Mouse (Mus musculus): ENCODE data around the gene Shcbp1. TPM values are rescaled to one million over a fixed set of nuclear protein-coding genes. Genes with fewer than 3 reads are reported as not detected.
"Not testable (repeated sequence)": the region's sequence is repeated elsewhere in the genome, so short reads cannot be mapped to it uniquely, and the experiment has no call there.

The Shcbp1 gene
- 13.1 and 15.7 TPM in 2 replicates for polyA plus RNA-seq (2015; fragmentation: Nextera tagmentation; extraction: Ambion mirVana)

- Histone ChIP-seq H3K9me3 (no peaks in the 10 kb centered on the region), H3K36me3 (no peaks in the 10 kb centered on the region), H3K9ac (peak within 1 kb of the TSS; percentile 53), H3K27ac (replicated peaks) (no peak within 1 kb of the TSS), H3K27me3 (no peaks in the 10 kb centered on the region), H3K4me1 (replicated peaks) (peaks cover 13% of the 10 kb centered on the region), H3K4me2 (peak within 1 kb of the TSS; percentile 85), H3K4me3 (peak within 1 kb of the TSS; percentile 55)
- WGBS = 5% methylated on average over 29 of the region's 29 CpGs
- peak; percentile 99 for ATAC-seq (ENCODE audit: low read depth)
These were observed at the start of gene Shcbp1 for GRCm38 (mm10) chr8:4779254-4780055. Shcbp1 (minus strand) TSS chr8:4779567.

GRCm38 (mm10) chr8:4808831-4809230 lies 29.5 kb upstream of the Shcbp1 start:
- ATAC-seq (ENCODE audit: low read depth) = no peak
- H3K4me3 ChIP-seq = no peak overlapping the region
- H3K4me2 ChIP-seq = no peak overlapping the region
- no peaks in the 10 kb centered on the region for H3K27me3 ChIP-seq
- H3K9ac ChIP-seq = no peak overlapping the region
- H3K36me3 ChIP-seq = no peaks in the 10 kb centered on the region
- no peaks in the 10 kb centered on the region for H3K4me1 ChIP-seq (replicated peaks)
- H3K9me3 ChIP-seq = no peaks in the 10 kb centered on the region
- whole genome bisulfite sequencing = 89% methylated on average over 4 of the region's 4 CpGs
- no peak overlapping the region for H3K27ac ChIP-seq (replicated peaks)

- Histone ChIP-seq H3K4me1 (replicated peaks) (no peaks in the 10 kb centered on the region), H3K27ac (replicated peaks) (no peak overlapping the region), H3K27me3 (no peaks in the 10 kb centered on the region), H3K36me3 (no peaks in the 10 kb centered on the region), H3K9me3 (no peaks in the 10 kb centered on the region), H3K4me2 (no peak overlapping the region), H3K9ac (no peak overlapping the region), H3K4me3 (no peak overlapping the region)
- 60% methylated on average over 19 of the region's 19 CpGs for WGBS
- no peak; the same call in 1 of the 2 replicates for ATAC-seq (ENCODE audit: low read depth)
These were observed 21.3 kb upstream of the Shcbp1 start for GRCm38 (mm10) chr8:4800524-4801122.

- Histone ChIP-seq H3K4me3 (peak overlapping the region; percentile 55; the same call in 1 of the 2 replicates), H3K4me1 (replicated peaks) (peaks cover 13% of the 10 kb centered on the region), H3K27me3 (no peaks in the 10 kb centered on the region), H3K9ac (no peak overlapping the region), H3K9me3 (no peaks in the 10 kb centered on the region), H3K36me3 (no peaks in the 10 kb centered on the region), H3K27ac (replicated peaks) (no peak overlapping the region), H3K4me2 (peak overlapping the region; percentile 85)
- 85% methylated on average over 6 of the region's 6 CpGs for WGBS
- ATAC-seq (ENCODE audit: low read depth) = no peak
These were observed 1.1 kb downstream of the Shcbp1 start for GRCm38 (mm10) chr8:4778266-4778665.

GRCm38 (mm10) chr8:4764751-4765150 lies 14.6 kb downstream of the Shcbp1 start:
- H3K36me3 ChIP-seq = no peaks in the 10 kb centered on the region
- no peak for ATAC-seq (ENCODE audit: low read depth)
- no peak overlapping the region for H3K27ac ChIP-seq (replicated peaks)
- H3K4me2 ChIP-seq = no peak overlapping the region
- H3K9ac ChIP-seq = no peak overlapping the region
- no peaks in the 10 kb centered on the region for H3K27me3 ChIP-seq
- H3K4me3 ChIP-seq = no peak overlapping the region
- H3K9me3 ChIP-seq = no peaks in the 10 kb centered on the region
- H3K4me1 ChIP-seq (replicated peaks) = no peaks in the 10 kb centered on the region
- WGBS = 86% methylated on average over 4 of the region's 4 CpGs

- no peak overlapping the region for H3K9ac ChIP-seq
- no peak for ATAC-seq (ENCODE audit: low read depth)
- WGBS = 94% methylated on average over 5 of the region's 5 CpGs
- no peak overlapping the region for H3K4me3 ChIP-seq
- H3K27ac ChIP-seq (replicated peaks) = no peak overlapping the region
- no peaks in the 10 kb centered on the region for H3K4me1 ChIP-seq (replicated peaks)
- H3K36me3 ChIP-seq = no peaks in the 10 kb centered on the region
- H3K9me3 ChIP-seq = no peaks in the 10 kb centered on the region
- H3K27me3 ChIP-seq = no peaks in the 10 kb centered on the region
- H3K4me2 ChIP-seq = no peak overlapping the region
These were observed 26.3 kb downstream of the Shcbp1 start for GRCm38 (mm10) chr8:4753048-4753447.

GRCm38 (mm10) chr8:4730942-4731341 lies 48.4 kb downstream of the Shcbp1 start:
- 75% methylated on average over 1 of the region's 1 CpGs for WGBS
- Histone ChIP-seq H3K9ac (no peak overlapping the region), H3K27me3 (no peaks in the 10 kb centered on the region), H3K4me2 (no peak overlapping the region), H3K27ac (replicated peaks) (no peak overlapping the region), H3K9me3 (0 out of 2 replicates have a peak, but pooled peaks cover 8% of the 10 kb centered on the region), H3K36me3 (0 out of 2 replicates have a peak, but pooled peaks cover 7% of the 10 kb centered on the region), H3K4me1 (replicated peaks) (no peaks in the 10 kb centered on the region), H3K4me3 (no peak overlapping the region)
- no peak for ATAC-seq (ENCODE audit: low read depth)

- no peaks in the 10 kb centered on the region for H3K27me3 ChIP-seq
- H3K4me3 ChIP-seq = no peak overlapping the region
- no peak for ATAC-seq (ENCODE audit: low read depth)
- no peaks in the 10 kb centered on the region for H3K4me1 ChIP-seq (replicated peaks)
- H3K9ac ChIP-seq = no peak overlapping the region
- H3K27ac ChIP-seq (replicated peaks) = no peak overlapping the region
- H3K36me3 ChIP-seq = no peaks in the 10 kb centered on the region
- H3K9me3 ChIP-seq = no peaks in the 10 kb centered on the region
- H3K4me2 ChIP-seq = no peak overlapping the region
- WGBS = 59% methylated on average over 2 of the region's 2 CpGs
These were observed 63.8 kb downstream of the Shcbp1 start for GRCm38 (mm10) chr8:4715546-4715945.

- H3K4me3 ChIP-seq; H3K9ac ChIP-seq; H3K27ac ChIP-seq (replicated peaks); H3K27me3 ChIP-seq; H3K4me2 ChIP-seq; H3K4me1 ChIP-seq (replicated peaks); ATAC-seq (ENCODE audit: low read depth); H3K36me3 ChIP-seq; H3K9me3 ChIP-seq: not testable (repeated sequence)
- WGBS = 77% methylated on average over 5 of the region's 5 CpGs
These were observed 71.0 kb downstream of the Shcbp1 start for GRCm38 (mm10) chr8:4708346-4708745.

- 80% methylated on average over 7 of the region's 7 CpGs for WGBS
These were observed 71.5 kb downstream of the Shcbp1 start for GRCm38 (mm10) chr8:4707916-4708315.

GRCm38 (mm10) chr8:4691634-4692033 lies 87.7 kb downstream of the Shcbp1 start:
- Histone ChIP-seq H3K27ac (replicated peaks) (no peak overlapping the region), H3K9ac (no peak overlapping the region), H3K36me3 (no peaks in the 10 kb centered on the region), H3K4me3 (no peak overlapping the region), H3K4me2 (no peak overlapping the region), H3K27me3 (no peaks in the 10 kb centered on the region), H3K4me1 (replicated peaks) (no peaks in the 10 kb centered on the region), H3K9me3 (no peaks in the 10 kb centered on the region)
- no peak for ATAC-seq (ENCODE audit: low read depth)
- WGBS = 62% methylated on average over 1 of the region's 1 CpGs

More at GRCm38 (mm10) chr8:4707916-4708315, 71.5 kb downstream of the Shcbp1 start:
- H3K4me1 ChIP-seq (replicated peaks); H3K27me3 ChIP-seq; H3K27ac ChIP-seq (replicated peaks); H3K36me3 ChIP-seq; H3K9me3 ChIP-seq; H3K4me3 ChIP-seq; H3K4me2 ChIP-seq; H3K9ac ChIP-seq; ATAC-seq (ENCODE audit: low read depth): not testable (repeated sequence)

Data from neural tube, embryonic 13.5 days (tissue).